Mouse (Mus musculus) midbrain, embryonic 10.5 days (tissue): ENCODE data around the gene Tecpr2. TPM values are rescaled to one million over a fixed set of nuclear protein-coding genes. Genes with fewer than 3 reads are reported as not detected.
A peak's percentile ranks its signal among the peaks of the same experiment; 100 is the strongest.

Source experiments
- DNase-seq: peaks from one replicate; pipeline ENCODE4 v3.0.0-alpha.2; 2017; ENCODE audit warnings: low spot score
- H3K27ac ChIP-seq: fragments of 300-500 bp; sonication (generic); replicated peaks from 2 replicates; pipeline ENCODE4 v1.5.1; 2016; ENCODE audit warnings: mild to moderate bottlenecking
- H3K27me3 ChIP-seq: fragments of 300-500 bp; sonication (generic); 2 replicates; pipeline ENCODE4 v1.6.1; 2016; ENCODE audit warnings: low read depth, mild to moderate bottlenecking; ENCODE audit not compliant: poor library complexity, severe bottlenecking
- H3K36me3 ChIP-seq: fragments of 300-500 bp; sonication (generic); 2 replicates; pipeline ENCODE4 v1.6.1; 2016; ENCODE audit warnings: mild to moderate bottlenecking, moderate library complexity
- H3K4me1 ChIP-seq: fragments of 300-500 bp; sonication (generic); 2 replicates; pipeline ENCODE4 v1.6.1; 2016
- H3K4me3 ChIP-seq: fragments of 300-500 bp; sonication (generic); 2 replicates; pipeline ENCODE4 v1.5.1; 2016; ENCODE audit warnings: mild to moderate bottlenecking, moderate library complexity
- H3K9me3 ChIP-seq: fragments of 300-500 bp; sonication (generic); replicated peaks from 2 replicates; pipeline ENCODE4 v1.6.1; 2016; ENCODE audit warnings: mild to moderate bottlenecking
- WGBS: fragments of 180-500 bp; shearing (Covaris S2); methylation state at CpG from one replicate; pipeline ENCODE4 v1.1.7; 2016; 5-methylcytosine and 5-hydroxymethylcytosine counted together
- polyA plus RNA-seq: library from polyadenylated mRNA; unstranded; fragments of >200 nt; fragmentation: Nextera tagmentation; extraction: Ambion mirVana; gene quantifications from 2 replicates; pipeline ENCODE4 v1.2.1, GENCODE M21; 2016

Gene Tecpr2
- polyA plus RNA-seq, 1 experiment from 2014 or later, result 5.3 TPM

DNA sequence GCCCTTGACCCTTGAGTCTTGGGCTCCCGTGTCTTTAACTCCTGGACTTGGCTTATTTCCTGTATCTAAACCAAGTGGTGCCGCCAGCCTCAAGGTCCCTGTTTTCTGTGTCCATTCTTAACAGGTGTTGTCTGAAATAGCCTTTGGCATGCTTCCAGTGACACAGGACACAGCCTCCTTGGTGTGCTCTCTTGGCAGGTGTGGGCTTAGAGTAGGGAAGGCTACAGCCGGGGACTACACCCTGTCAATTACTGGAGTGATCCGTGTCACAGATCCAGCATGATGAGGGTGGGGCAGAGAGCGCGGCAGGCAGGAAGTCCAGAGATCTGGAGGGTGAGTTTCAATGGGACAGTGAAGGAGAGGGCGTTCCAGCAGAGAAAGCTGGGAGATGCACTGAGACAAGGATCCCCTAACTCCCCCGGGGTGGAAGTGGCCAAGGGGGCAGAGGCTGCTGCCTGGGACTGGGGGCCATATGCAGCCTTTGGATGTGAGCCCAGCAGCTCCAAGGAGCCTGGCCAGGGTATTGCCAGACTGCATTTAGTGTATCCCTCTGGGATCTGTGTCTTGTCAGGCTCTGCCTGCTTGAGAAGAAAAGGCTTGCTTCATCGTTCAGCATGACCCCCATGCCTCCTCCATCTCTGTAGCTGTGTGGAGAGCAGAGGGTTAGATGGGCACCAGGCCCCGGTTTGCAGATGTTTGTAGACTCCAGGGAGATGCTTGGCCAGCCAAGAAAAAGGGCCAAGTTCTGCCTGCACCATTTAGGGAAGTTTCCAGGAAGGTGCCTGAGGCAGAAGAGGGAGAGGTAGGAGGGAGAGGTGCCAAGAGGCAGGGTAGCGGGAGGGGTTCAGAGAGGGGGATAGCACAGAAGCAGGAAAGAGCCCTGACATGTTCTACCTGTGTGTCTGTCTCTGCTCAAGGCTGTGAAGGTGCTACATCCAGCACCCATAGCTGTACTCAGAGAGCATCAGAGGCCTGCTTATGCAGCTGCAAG, 119.7 kb downstream of the Tecpr2 start:
- WGBS, result 78% methylated on average over 11 of the region's 11 CpGs
- Histone ChIP-seq H3K4me3 (no peak overlapping the region), H3K27me3 (no peaks in the 10 kb centered on the region), H3K9me3 (no peaks in the 10 kb centered on the region), H3K4me1 (peaks cover 28% of the 10 kb centered on the region), H3K36me3 (no peaks in the 10 kb centered on the region), H3K27ac (peak overlapping the region; percentile 57; the same call in 1 of the 2 replicates)
- no peak for DNase-seq

DNA sequence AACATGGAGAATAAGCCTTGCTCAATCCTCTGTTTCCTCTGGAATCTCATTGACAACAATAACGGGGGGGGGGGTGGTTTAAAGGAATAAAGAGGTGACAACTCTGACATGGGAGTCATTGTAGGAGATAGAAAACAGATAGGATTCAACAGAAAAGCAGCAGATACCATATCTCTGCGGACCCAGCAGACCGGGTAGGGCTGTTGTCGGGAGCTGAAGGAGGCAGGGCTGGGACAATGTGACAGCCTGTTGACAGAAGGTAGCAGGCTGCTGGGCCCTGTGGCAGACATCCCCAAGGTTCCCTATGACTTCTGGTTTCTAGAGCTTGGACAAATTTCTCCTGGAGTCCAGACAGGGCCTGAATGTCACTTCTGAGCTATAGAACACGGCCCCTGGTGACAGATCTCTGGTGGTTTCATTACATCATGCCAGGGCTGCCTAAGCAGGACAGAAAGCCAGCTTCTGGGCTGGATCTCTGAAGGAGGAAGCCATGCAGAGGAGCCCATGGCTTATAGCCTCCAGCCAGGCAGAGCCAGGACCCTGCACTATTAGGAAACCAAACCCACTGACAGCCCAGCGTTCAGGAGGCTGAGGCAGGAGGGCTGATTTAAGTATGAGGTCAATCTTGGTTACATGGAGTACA, 120.7 kb downstream of the Tecpr2 start:
- Histone ChIP-seq H3K9me3 (no peaks in the 10 kb centered on the region), H3K27me3 (no peaks in the 10 kb centered on the region), H3K36me3 (no peaks in the 10 kb centered on the region), H3K4me3 (no peak overlapping the region), H3K27ac (no peak overlapping the region), H3K4me1 (peaks cover 28% of the 10 kb centered on the region)
- DNase-seq, result no peak
- WGBS, result 81% methylated on average over 6 of the region's 6 CpGs

DNA sequence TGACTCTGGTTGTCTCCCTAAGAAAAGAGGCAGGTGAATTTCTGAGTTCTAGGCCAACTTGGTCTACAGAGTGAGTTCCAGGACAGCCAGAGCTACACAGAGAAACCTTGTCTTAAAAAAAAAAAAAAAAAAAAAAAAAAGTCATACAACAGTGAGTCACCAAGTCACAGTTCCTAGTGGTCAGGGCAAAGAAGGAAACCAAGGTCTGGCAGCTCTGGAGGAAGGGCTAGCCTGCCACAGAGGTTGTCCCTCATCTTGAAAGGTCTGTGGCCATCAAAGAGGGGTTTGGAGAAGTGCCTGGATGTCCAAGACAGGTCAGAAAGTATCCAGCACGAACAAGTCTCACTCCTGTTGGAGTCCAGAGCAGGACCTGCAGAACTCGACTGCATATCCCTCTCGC, 127.7 kb downstream of the Tecpr2 start:
- Histone ChIP-seq H3K27ac (no peak overlapping the region), H3K36me3 (no peaks in the 10 kb centered on the region), H3K27me3 (no peaks in the 10 kb centered on the region), H3K9me3 (no peaks in the 10 kb centered on the region), H3K4me1 (peaks cover 7% of the 10 kb centered on the region), H3K4me3 (no peak overlapping the region)
- DNase-seq, result no peak
- WGBS, result 77% methylated on average over 3 of the region's 3 CpGs

GRCm38 (mm10) chr12:111018068-111018467, 129.0 kb downstream of the Tecpr2 start:
- Histone ChIP-seq H3K36me3 (no peaks in the 10 kb centered on the region), H3K27me3 (no peaks in the 10 kb centered on the region), H3K4me3 (no peak overlapping the region), H3K27ac (no peak overlapping the region), H3K9me3 (no peaks in the 10 kb centered on the region), H3K4me1 (peaks cover 7% of the 10 kb centered on the region)
- WGBS, result 93% methylated on average over 11 of the region's 11 CpGs
- no peak for DNase-seq

GRCm38 (mm10) chr12:111019086-111019485, 130.0 kb downstream of the Tecpr2 start:
- no peaks in the 10 kb centered on the region for H3K9me3 ChIP-seq
- DNase-seq, result no peak
- peaks cover 7% of the 10 kb centered on the region for H3K4me1 ChIP-seq
- no peak overlapping the region for H3K27ac ChIP-seq
- WGBS, result 92% methylated on average over 2 of the region's 2 CpGs
- H3K4me3 ChIP-seq, result no peak overlapping the region
- no peaks in the 10 kb centered on the region for H3K36me3 ChIP-seq
- H3K27me3 ChIP-seq, result no peaks in the 10 kb centered on the region

- peak overlapping the region; percentile 17; the same call in 1 of the 2 replicates for H3K27ac ChIP-seq
- H3K4me1 ChIP-seq, result peaks cover 3% of the 10 kb centered on the region
- no peaks in the 10 kb centered on the region for H3K36me3 ChIP-seq
- H3K9me3 ChIP-seq, result no peaks in the 10 kb centered on the region
- DNase-seq, result no peak
- no peaks in the 10 kb centered on the region for H3K27me3 ChIP-seq
- WGBS, result 23% methylated on average over 1 of the region's 1 CpGs
- no peak overlapping the region for H3K4me3 ChIP-seq
Observed at GRCm38 (mm10) chr12:111021138-111021537, 132.1 kb downstream of the Tecpr2 start.

DNA sequence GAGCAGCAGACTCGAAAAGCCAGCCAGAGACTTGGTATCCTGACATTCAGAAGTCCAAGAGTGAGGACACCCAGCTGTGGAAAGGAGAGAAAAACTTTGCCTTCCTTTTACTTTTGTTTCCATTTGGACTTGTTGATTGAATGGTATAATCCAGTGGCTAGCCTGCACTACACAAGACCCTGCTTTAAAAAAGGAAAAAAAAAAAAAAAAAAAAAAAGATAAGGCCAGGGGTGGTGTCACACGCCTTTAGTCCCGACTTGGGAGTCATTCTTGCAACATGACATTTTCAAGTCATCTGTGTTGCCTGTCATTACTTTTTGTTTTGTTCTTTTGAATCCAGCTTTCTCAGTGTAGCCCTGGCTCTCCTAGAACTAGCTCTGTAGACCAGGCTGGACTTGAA, 132.5 kb downstream of the Tecpr2 start:
- Histone ChIP-seq H3K4me3 (no peak overlapping the region), H3K27me3 (no peaks in the 10 kb centered on the region), H3K27ac (no peak overlapping the region), H3K4me1 (peaks cover 2% of the 10 kb centered on the region; the same call in 1 of the 2 replicates), H3K9me3 (no peaks in the 10 kb centered on the region), H3K36me3 (no peaks in the 10 kb centered on the region)
- no peak for DNase-seq
- WGBS, result 72% methylated on average over 3 of the region's 3 CpGs

Other genes with a start within 250 kb of the Tecpr2 start
- not detected in 2 replicates for gene 1700001K19Rik, start 206.6 kb upstream of the Tecpr2 start, polyA plus RNA-seq
- 1,099 and 1,206 TPM in 2 replicates for gene Hsp90aa1, start 186.5 kb upstream of the Tecpr2 start, polyA plus RNA-seq
- gene Wdr20, start 151.3 kb upstream of the Tecpr2 start, polyA plus RNA-seq, result 22.6 and 27.9 TPM in 2 replicates
- 10.1 and 11.7 TPM in 2 replicates for gene Mok, start 48.3 kb upstream of the Tecpr2 start, polyA plus RNA-seq
- 4.8 and 5.4 TPM in 2 replicates for gene Zfp839, start 39.0 kb upstream of the Tecpr2 start, polyA plus RNA-seq
- gene Cinp, start 119 bp upstream of the Tecpr2 start, polyA plus RNA-seq, result 81.7 and 95.6 TPM in 2 replicates
- 16.5 and 19.4 TPM in 2 replicates for gene Ankrd9, start 89.8 kb downstream of the Tecpr2 start, polyA plus RNA-seq
- 5.9 and 6.0 TPM in 2 replicates for gene Rcor1, start 150.1 kb downstream of the Tecpr2 start, polyA plus RNA-seq